7 mouse cellular contexts compared by ENCODE assay signal in the genomic region with DNA sequence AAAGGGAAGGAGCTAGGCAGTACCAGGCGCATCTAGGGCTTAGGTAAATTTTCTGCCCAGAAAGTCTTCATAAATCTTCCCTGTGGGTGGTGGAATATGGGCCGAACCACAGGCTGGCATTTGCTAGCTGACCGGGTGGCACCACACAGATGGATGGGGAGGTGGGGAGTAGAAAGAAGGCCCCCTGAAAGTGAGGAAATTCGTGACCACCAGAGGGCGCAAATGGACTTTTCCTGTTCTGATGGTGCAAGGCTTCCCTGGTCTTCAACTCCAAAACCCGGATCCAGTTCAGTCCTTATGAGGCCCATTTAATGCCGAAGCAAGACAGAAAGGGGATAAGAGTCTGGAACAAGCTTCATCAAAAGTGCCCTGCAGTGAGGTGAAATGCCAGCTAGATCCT. TPM values are rescaled to one million over a fixed set of nuclear protein-coding genes. Genes with fewer than 3 reads are reported as not detected.
DNase-seq lines count a peak whose midpoint lies in the region; ATAC-seq and TF ChIP-seq lines count a peak whose summit lies in the region.

No protein-coding gene starts in this region.

- H3K27me3 ChIP-seq in G1E (ENCODE audit: insufficient read depth, low read length): peaks cover 9% of the 10 kb centered on the region
- no peaks in the 10 kb centered on the region for H3K27me3 ChIP-seq in spleen, adult 2 months (ENCODE audit: control insufficient read depth, insufficient read depth, low read length)

- WGBS in spleen, adult 2 months: 4% methylated on average over 7 of the region's 7 CpGs

- no peak overlapping the region for H3K4me3 ChIP-seq in G1E (ENCODE audit: low read depth, low read length)
- H3K4me3 ChIP-seq in layer of hippocampus, adult 2 months: no peak overlapping the region
- H3K4me3 ChIP-seq in spleen, adult 2 months (ENCODE audit: extremely low read depth, insufficient read depth, insufficient read length): no peak overlapping the region

- DNase-seq in CD4-positive helper T cell, adult 2 months (ENCODE audit: low read depth, low spot score): peak; percentile 64
- peak; percentile 64 for DNase-seq in G1E (ENCODE audit: low spot score)
- DNase-seq in cerebellum, adult 9-10 months: peak; percentile 84
- peak; percentile 56 for DNase-seq in gastrocnemius, postnatal 14 days
- peak; percentile 65 to 81 for DNase-seq in layer of hippocampus, adult 2 months (ENCODE audit: low spot score in 2 of 2)
- DNase-seq in lung, postnatal 36 days: peak; percentile 79
- peak; percentile 22 to 52 for DNase-seq in spleen, adult 2 months (ENCODE audit: low read depth in 1 of 2, low spot score in 2 of 2)

- 0 out of 2 replicates have a peak, but pooled peaks have one; percentile 10 for ATAC-seq in G1E (ENCODE audit: extremely low read depth, insufficient number of reproducible peaks, low FRiP score, poor library complexity, severe bottlenecking)

- H3K27ac ChIP-seq in layer of hippocampus, adult 2 months: peak overlapping the region; percentile 47; the same call in 1 of the 2 replicates
- no peak overlapping the region for H3K27ac ChIP-seq in spleen, adult 2 months (ENCODE audit: insufficient read depth, low read length)

- intact Hi-C loops in gastrocnemius, postnatal 14 days (cut with DNase I; ENCODE audit: low total_unique reads): loop anchor here (5.0 kb wide), 2 partner anchors 104 to 244 kb away; a partner anchor contains a TSS

- no peak for TF ChIP-seq POLR2A in spleen, adult 2 months (IDR thresholded peaks at IDR 0.05; ENCODE audit: low read depth, low read length)

- peaks cover 6% of the 10 kb centered on the region for H3K36me3 ChIP-seq in G1E (replicated peaks)
- H3K36me3 ChIP-seq in spleen, adult 2 months (ENCODE audit: control insufficient read depth, insufficient read depth, low read length): no peaks in the 10 kb centered on the region

- peaks cover 40% of the 10 kb centered on the region for H3K4me1 ChIP-seq in G1E (ENCODE audit: insufficient read depth, low read depth, low read length)
- peaks cover 3% of the 10 kb centered on the region for H3K4me1 ChIP-seq in spleen, adult 2 months (ENCODE audit: control insufficient read depth, insufficient read depth, insufficient read length)

- H3K9me3 ChIP-seq in G1E (replicated peaks): no peaks in the 10 kb centered on the region

- TF ChIP-seq CTCF in G1E (IDR thresholded peaks at IDR 0.05; ENCODE audit: low read depth, low read length): peak; percentile 92
- TF ChIP-seq CTCF in layer of hippocampus, adult 2 months (conservative IDR thresholded peaks at IDR 0.05): peak; percentile 86
- peak; percentile 76; the same call in 1 of the 2 replicates for TF ChIP-seq CTCF in spleen, adult 2 months (IDR thresholded peaks at IDR 0.05; ENCODE audit: extremely low read depth, insufficient read depth, insufficient read length, insufficient replicate concordance)

RNA-seq across cellular contexts. Expression of a gene that starts 2.7 kb away (rescaled TPM):
- total RNA-seq in G1E (2014; fragmentation: Nextera tagmentation) (344 and 349 TPM in 2 replicates), G1E (2017) (112 and 118 TPM in 2 replicates)
- 231 and 251 TPM in 2 replicates for polyA plus RNA-seq in G1E (2012)
- total RNA-seq in gastrocnemius, postnatal 14 days (2021): 10 to 100 TPM; 63.0 to 69.7 TPM
- total RNA-seq in layer of hippocampus, adult 2 months (2021): 100 to 1,000 TPM; 280 to 298 TPM
- 224 and 235 TPM in 2 replicates for polyA plus RNA-seq in spleen, adult 2 months (2012; rRNA removed)
